Mouse (Mus musculus) embryonic facial prominence, embryonic 14.5 days (tissue): ENCODE results near the gene Sod3. TPM values are rescaled to one million over a fixed set of nuclear protein-coding genes. Genes with fewer than 3 reads are reported as not detected.
A peak's percentile ranks its signal among the peaks of the same experiment; 100 is the strongest.

ENCODE experiments used
- ATAC-seq: fragments of 200-750 bp; cut with Nextera tagmentation; 2 replicates; pipeline ENCODE4 v1.8.0; 2017; ENCODE audit warnings: low read depth, moderate number of reproducible peaks, moderate TSS enrichment
- DNase-seq: peaks from one replicate; pipeline ENCODE4 v3.0.0-alpha.2; 2015; ENCODE audit warnings: low spot score
- H3K27ac ChIP-seq: fragments of 300-500 bp; sonication (generic); replicated peaks from 2 replicates; pipeline ENCODE4 v1.5.1; 2014; ENCODE audit warnings: low read depth, mild to moderate bottlenecking, low read length, moderate library complexity
- H3K27me3 ChIP-seq: fragments of 300-500 bp; sonication (generic); replicated peaks from 2 replicates; pipeline ENCODE4 v1.6.1; 2014; ENCODE audit warnings: low read length; ENCODE audit not compliant: control insufficient read depth, insufficient read depth
- H3K36me3 ChIP-seq: fragments of 300-500 bp; sonication (generic); 2 replicates; pipeline ENCODE4 v1.6.1; 2014; ENCODE audit warnings: low read length, mixed read lengths; ENCODE audit not compliant: control insufficient read depth, insufficient read depth
- H3K4me1 ChIP-seq: fragments of 300-500 bp; sonication (generic); 2 replicates; pipeline ENCODE4 v1.6.1; 2014; ENCODE audit warnings: antibody characterized with exemption, low read length; ENCODE audit not compliant: control insufficient read depth, insufficient read depth
- H3K4me2 ChIP-seq: fragments of 300-500 bp; sonication (generic); 2 replicates; pipeline ENCODE4 v1.6.1; 2014; ENCODE audit warnings: low read depth, mild to moderate bottlenecking, low read length, moderate library complexity, mixed read lengths
- H3K4me3 ChIP-seq: fragments of 300-500 bp; sonication (generic); 2 replicates; pipeline ENCODE4 v1.5.1; 2014; ENCODE audit warnings: low read depth, mild to moderate bottlenecking, low read length
- H3K9ac ChIP-seq: fragments of 300-500 bp; sonication (generic); 2 replicates; pipeline ENCODE4 v1.6.1; 2014; ENCODE audit warnings: low read depth, mild to moderate bottlenecking, low read length, moderate library complexity, mixed read lengths
- H3K9me3 ChIP-seq: fragments of 300-500 bp; sonication (generic); 2 replicates; pipeline ENCODE4 v1.6.1; 2016; ENCODE audit warnings: low read length; ENCODE audit not compliant: control insufficient read depth
- WGBS: fragments of 180-500 bp; shearing (Covaris S2); extraction: QIAGEN DNeasy Blood & Tissue Kit; methylation state at CpG from one replicate; pipeline ENCODE4 v1.1.7; 2014; 5-methylcytosine and 5-hydroxymethylcytosine counted together
- polyA plus RNA-seq: library from polyadenylated mRNA; unstranded; fragments of >200 nt; fragmentation: Nextera tagmentation; extraction: Ambion mirVana; gene quantifications from 2 replicates; pipeline ENCODE4 v1.2.1, GENCODE M21; 2014

Gene Sod3
- polyA plus RNA-seq, 1 experiment from 2014 or later: 4.7 TPM

- WGBS: 88% methylated on average over 5 of the region's 5 CpGs
- Histone ChIP-seq H3K4me3 (no peak overlapping the region), H3K4me2 (no peak overlapping the region), H3K27ac (no peak overlapping the region), H3K27me3 (no peaks in the 10 kb centered on the region), H3K9ac (no peak overlapping the region), H3K36me3 (no peaks in the 10 kb centered on the region), H3K9me3 (no peaks in the 10 kb centered on the region), H3K4me1 (peaks cover 11% of the 10 kb centered on the region)
- DNase-seq: no peak
- ATAC-seq: no peak
Observed at GRCm38 (mm10) chr5:52365930-52366329, 2.3 kb downstream of the Sod3 start.

GRCm38 (mm10) chr5:52366661-52367060 is 3.1 kb downstream of the Sod3 start:
- Histone ChIP-seq H3K27me3 (no peaks in the 10 kb centered on the region), H3K36me3 (no peaks in the 10 kb centered on the region), H3K4me1 (peaks cover 11% of the 10 kb centered on the region), H3K4me3 (no peak overlapping the region), H3K27ac (no peak overlapping the region), H3K9ac (no peak overlapping the region), H3K9me3 (no peaks in the 10 kb centered on the region), H3K4me2 (no peak overlapping the region)
- DNase-seq (no peak), ATAC-seq (no peak)
- 72% methylated on average over 2 of the region's 2 CpGs for WGBS

GRCm38 (mm10) chr5:52367866-52368840 is 4.6 kb downstream of the Sod3 start:
- Histone ChIP-seq H3K36me3 (no peaks in the 10 kb centered on the region), H3K9ac (peak overlapping the region; percentile 53; the same call in 1 of the 2 replicates), H3K9me3 (no peaks in the 10 kb centered on the region), H3K4me1 (peaks cover 8% of the 10 kb centered on the region), H3K4me3 (peak overlapping the region; percentile 13), H3K27ac (no peak overlapping the region), H3K27me3 (no peaks in the 10 kb centered on the region), H3K4me2 (peak overlapping the region; percentile 49)
- 60% methylated on average over 36 of the region's 63 CpGs for WGBS
- DNase-seq (no peak), ATAC-seq (0 out of 2 replicates have a peak, but pooled peaks have one; percentile 24)

GRCm38 (mm10) chr5:52370901-52371300 is 7.3 kb downstream of the Sod3 start:
- H3K4me1 ChIP-seq: no peaks in the 10 kb centered on the region
- H3K9me3 ChIP-seq: no peaks in the 10 kb centered on the region
- no peak overlapping the region for H3K9ac ChIP-seq
- 77% methylated on average over 6 of the region's 6 CpGs for WGBS
- no peak overlapping the region for H3K4me2 ChIP-seq
- DNase-seq (no peak), ATAC-seq (no peak)
- no peak overlapping the region for H3K4me3 ChIP-seq
- no peak overlapping the region for H3K27ac ChIP-seq
- no peaks in the 10 kb centered on the region for H3K36me3 ChIP-seq
- H3K27me3 ChIP-seq: no peaks in the 10 kb centered on the region

GRCm38 (mm10) chr5:52375847-52376246 is 12.3 kb downstream of the Sod3 start:
- DNase-seq (no peak), ATAC-seq (no peak)
- H3K9me3 ChIP-seq: no peaks in the 10 kb centered on the region
- WGBS: 83% methylated on average over 9 of the region's 9 CpGs
- no peaks in the 10 kb centered on the region for H3K4me1 ChIP-seq
- H3K9ac ChIP-seq: no peak overlapping the region
- no peak overlapping the region for H3K4me2 ChIP-seq
- no peak overlapping the region for H3K4me3 ChIP-seq
- no peak overlapping the region for H3K27ac ChIP-seq
- H3K27me3 ChIP-seq: no peaks in the 10 kb centered on the region
- H3K36me3 ChIP-seq: no peaks in the 10 kb centered on the region

- no peak overlapping the region for H3K4me3 ChIP-seq
- no peak overlapping the region for H3K4me2 ChIP-seq
- H3K4me1 ChIP-seq: no peaks in the 10 kb centered on the region
- no peaks in the 10 kb centered on the region for H3K36me3 ChIP-seq
- no peak overlapping the region for H3K27ac ChIP-seq
- H3K9me3 ChIP-seq: no peaks in the 10 kb centered on the region
- 82% methylated on average over 8 of the region's 8 CpGs for WGBS
- ATAC-seq (no peak), DNase-seq (no peak)
- H3K27me3 ChIP-seq: no peaks in the 10 kb centered on the region
- H3K9ac ChIP-seq: no peak overlapping the region
Observed at GRCm38 (mm10) chr5:52382837-52383236, 19.2 kb downstream of the Sod3 start.

GRCm38 (mm10) chr5:52383748-52384147 is 20.2 kb downstream of the Sod3 start:
- H3K27me3 ChIP-seq: no peaks in the 10 kb centered on the region
- no peak overlapping the region for H3K4me2 ChIP-seq
- no peaks in the 10 kb centered on the region for H3K36me3 ChIP-seq
- no peaks in the 10 kb centered on the region for H3K4me1 ChIP-seq
- DNase-seq (no peak), ATAC-seq (no peak)
- 84% methylated on average over 4 of the region's 5 CpGs for WGBS
- H3K4me3 ChIP-seq: no peak overlapping the region
- H3K27ac ChIP-seq: no peak overlapping the region
- H3K9ac ChIP-seq: no peak overlapping the region
- H3K9me3 ChIP-seq: no peaks in the 10 kb centered on the region

- H3K4me1 ChIP-seq: no peaks in the 10 kb centered on the region
- H3K27ac ChIP-seq: no peak overlapping the region
- no peak for DNase-seq
- H3K9me3 ChIP-seq: no peaks in the 10 kb centered on the region; the same call in 1 of the 2 replicates
- no peak overlapping the region for H3K4me2 ChIP-seq
- WGBS: 62% methylated on average over 2 of the region's 2 CpGs
- H3K9ac ChIP-seq: no peak overlapping the region
- no peak overlapping the region for H3K4me3 ChIP-seq
- no peak for ATAC-seq
- H3K36me3 ChIP-seq: no peaks in the 10 kb centered on the region
- no peaks in the 10 kb centered on the region for H3K27me3 ChIP-seq
Observed at GRCm38 (mm10) chr5:52386016-52386415, 22.4 kb downstream of the Sod3 start.
